Mouse (Mus musculus) hindbrain, embryonic 14.5 days (tissue): ENCODE data around the gene Tnrc6c. TPM values are rescaled to one million over a fixed set of nuclear protein-coding genes. Genes with fewer than 3 reads are reported as not detected.

Experiments used
- ATAC-seq: fragments of 200-750 bp; cut with Nextera tagmentation; 2 replicates; pipeline ENCODE4 v1.8.0; 2017; ENCODE audit warnings: moderate number of reproducible peaks, mild to moderate bottlenecking, moderate TSS enrichment, moderate library complexity; ENCODE audit not compliant: low FRiP score
- DNase-seq: peaks from one replicate; pipeline ENCODE4 v3.0.0-alpha.2; 2015; ENCODE audit warnings: low spot score
- H3K27ac ChIP-seq: fragments of 300-500 bp; sonication (generic); 2 replicates; pipeline ENCODE4 v1.5.1; 2014; ENCODE audit warnings: mild to moderate bottlenecking, moderate library complexity
- H3K27me3 ChIP-seq: fragments of 300-500 bp; sonication (generic); 2 replicates; pipeline ENCODE4 v1.6.1; 2014; ENCODE audit warnings: mild to moderate bottlenecking, low read length, mixed read lengths; ENCODE audit not compliant: control insufficient read depth, insufficient read depth
- H3K36me3 ChIP-seq: fragments of 300-500 bp; sonication (generic); replicated peaks from 2 replicates; pipeline ENCODE4 v1.6.1; 2014; ENCODE audit not compliant: control insufficient read depth, insufficient read depth
- H3K4me1 ChIP-seq: fragments of 300-500 bp; sonication (generic); replicated peaks from 2 replicates; pipeline ENCODE4 v1.6.1; 2014; ENCODE audit warnings: antibody characterized with exemption, low read length, mixed read lengths; ENCODE audit not compliant: control insufficient read depth, insufficient read depth
- H3K4me2 ChIP-seq: fragments of 300-500 bp; sonication (generic); replicated peaks from 2 replicates; pipeline ENCODE4 v1.6.1; 2014; ENCODE audit warnings: mild to moderate bottlenecking, moderate library complexity
- H3K4me3 ChIP-seq: fragments of 300-500 bp; sonication (generic); replicated peaks from 2 replicates; pipeline ENCODE4 v1.5.1; 2014; ENCODE audit warnings: mild to moderate bottlenecking, low read length
- H3K9ac ChIP-seq: fragments of 300-500 bp; sonication (generic); 2 replicates; pipeline ENCODE4 v1.6.1; 2014
- H3K9me3 ChIP-seq: fragments of 300-500 bp; sonication (generic); 2 replicates; pipeline ENCODE4 v1.6.1; 2016; ENCODE audit warnings: low read length; ENCODE audit not compliant: control insufficient read depth
- WGBS: fragments of 180-500 bp; shearing (Covaris S2); extraction: QIAGEN DNeasy Blood & Tissue Kit; methylation state at CpG from one replicate; pipeline ENCODE4 v1.1.7; 2014; 5-methylcytosine and 5-hydroxymethylcytosine counted together
- polyA plus RNA-seq: library from polyadenylated mRNA; unstranded; fragments of >200 nt; fragmentation: Nextera tagmentation; extraction: Ambion mirVana; gene quantifications from 2 replicates; pipeline ENCODE4 v1.2.1, GENCODE M21; 2014

Tnrc6c gene
- polyA plus RNA-seq, 1 experiment from 2014 or later: 25.1 TPM

DNA sequence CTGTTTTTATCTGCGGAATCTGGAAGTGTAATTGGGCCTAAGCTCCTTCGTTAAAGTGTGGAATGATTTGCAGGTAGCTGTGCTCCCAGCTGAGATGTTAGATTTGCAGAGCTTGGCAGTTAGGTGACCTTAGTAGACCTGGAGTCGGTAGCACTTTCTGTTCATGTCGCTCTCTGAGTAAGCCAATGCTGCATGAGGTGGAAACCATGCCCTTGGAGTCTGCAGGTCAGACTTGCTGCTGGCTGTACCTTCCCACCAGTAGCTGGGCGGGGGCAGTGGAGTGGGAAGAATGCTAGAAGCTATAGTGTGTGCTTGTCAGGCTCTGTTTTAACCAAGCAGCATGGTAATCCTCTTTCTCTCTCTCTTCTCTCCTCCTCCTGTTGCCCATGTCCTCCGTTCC lies 87.0 kb downstream of the Tnrc6c start:
- no peak overlapping the region for H3K4me2 ChIP-seq
- H3K27ac ChIP-seq: no peak overlapping the region
- 94% methylated on average over 6 of the region's 6 CpGs for WGBS
- no peaks in the 10 kb centered on the region for H3K4me1 ChIP-seq
- H3K9ac ChIP-seq: no peak overlapping the region
- DNase-seq (no peak), ATAC-seq (no peak)
- H3K27me3 ChIP-seq: no peaks in the 10 kb centered on the region
- H3K9me3 ChIP-seq: no peaks in the 10 kb centered on the region
- H3K36me3 ChIP-seq: peaks cover 100% of the 10 kb centered on the region
- H3K4me3 ChIP-seq: no peak overlapping the region

DNA sequence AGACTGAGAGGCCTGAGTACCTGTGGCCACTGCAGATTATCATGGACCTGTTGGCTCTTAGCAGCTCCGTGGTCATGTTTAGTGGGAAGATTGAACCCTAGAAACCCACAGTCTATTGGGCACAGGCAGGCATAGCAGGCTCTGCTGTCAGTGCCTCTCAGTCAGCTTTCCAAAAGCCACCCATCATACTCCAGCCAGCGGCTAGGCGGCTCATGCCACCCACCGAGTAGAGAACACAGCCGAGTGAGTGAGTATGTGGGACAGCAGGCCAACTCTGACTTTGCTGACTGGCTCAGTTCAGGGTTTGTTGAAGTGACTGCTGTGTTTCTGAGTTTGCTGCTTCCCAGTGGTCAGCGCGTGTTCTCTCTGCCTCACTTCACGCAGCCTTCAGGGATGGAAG lies 88.2 kb downstream of the Tnrc6c start:
- Histone ChIP-seq H3K9me3 (no peaks in the 10 kb centered on the region), H3K9ac (no peak overlapping the region), H3K4me2 (no peak overlapping the region), H3K27ac (no peak overlapping the region), H3K27me3 (no peaks in the 10 kb centered on the region), H3K4me3 (no peak overlapping the region), H3K36me3 (peaks cover 100% of the 10 kb centered on the region), H3K4me1 (no peaks in the 10 kb centered on the region)
- ATAC-seq: no peak
- WGBS: 87% methylated on average over 8 of the region's 8 CpGs
- DNase-seq: no peak

DNA sequence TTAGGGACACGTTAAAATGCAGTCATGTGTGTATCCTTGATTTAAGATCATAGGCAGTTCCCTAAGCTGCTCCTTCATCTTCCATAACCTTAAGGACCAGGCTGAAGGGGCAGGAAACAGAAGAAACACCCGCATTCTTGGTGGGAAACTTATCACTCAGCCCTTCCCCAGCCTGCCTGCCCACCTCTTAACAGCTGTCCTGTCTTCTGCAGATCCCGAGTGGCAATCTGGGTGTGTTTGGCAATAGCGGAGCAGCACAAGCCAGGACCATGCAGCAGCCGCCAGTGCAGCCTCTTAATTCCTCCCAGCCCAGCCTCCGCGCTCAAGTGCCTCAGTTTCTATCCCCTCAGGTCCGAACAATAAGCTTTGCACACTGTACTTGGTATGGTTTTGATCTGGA lies 88.6 kb downstream of the Tnrc6c start:
- no peaks in the 10 kb centered on the region for H3K4me1 ChIP-seq
- WGBS: 92% methylated on average over 8 of the region's 8 CpGs
- no peaks in the 10 kb centered on the region for H3K27me3 ChIP-seq
- ATAC-seq: no peak
- no peak for DNase-seq
- no peak overlapping the region for H3K4me2 ChIP-seq
- H3K9ac ChIP-seq: no peak overlapping the region
- no peaks in the 10 kb centered on the region for H3K9me3 ChIP-seq
- no peak overlapping the region for H3K4me3 ChIP-seq
- peaks cover 100% of the 10 kb centered on the region for H3K36me3 ChIP-seq
- no peak overlapping the region for H3K27ac ChIP-seq

DNA sequence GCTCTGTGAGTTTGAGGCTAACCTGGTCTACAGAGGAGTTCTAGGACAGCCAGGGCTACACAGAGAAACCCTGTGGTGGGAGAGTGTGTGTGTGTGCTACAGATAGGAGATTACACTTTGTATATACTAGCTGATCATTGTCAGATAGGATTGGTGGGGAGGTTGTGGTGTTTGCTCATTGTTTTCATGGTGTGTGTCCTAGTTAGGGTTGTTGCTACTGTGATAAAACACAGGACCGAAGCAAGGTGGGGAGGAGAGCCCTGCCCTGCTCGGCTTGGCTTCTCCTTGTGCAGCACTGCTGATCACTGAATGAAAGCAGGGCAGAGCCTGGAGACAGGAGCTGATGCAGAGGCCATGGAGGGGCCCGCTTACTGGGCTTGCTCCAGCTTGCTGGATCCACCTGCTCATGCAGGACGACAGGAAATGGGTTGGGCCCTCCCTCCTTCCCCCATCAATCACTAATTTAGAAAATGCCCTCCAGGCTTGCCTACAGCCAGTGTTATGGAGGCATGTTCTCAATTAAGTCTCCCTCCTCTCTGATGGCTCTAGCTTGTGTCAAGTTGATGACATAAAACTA lies 89.5 kb downstream of the Tnrc6c start:
- H3K9me3 ChIP-seq: no peaks in the 10 kb centered on the region
- DNase-seq (no peak), ATAC-seq (no peak)
- H3K4me1 ChIP-seq: no peaks in the 10 kb centered on the region
- H3K9ac ChIP-seq: no peak overlapping the region
- no peak overlapping the region for H3K27ac ChIP-seq
- no peak overlapping the region for H3K4me3 ChIP-seq
- peaks cover 100% of the 10 kb centered on the region for H3K36me3 ChIP-seq
- H3K27me3 ChIP-seq: no peaks in the 10 kb centered on the region
- WGBS: 65% methylated on average over 4 of the region's 4 CpGs
- no peak overlapping the region for H3K4me2 ChIP-seq

DNA sequence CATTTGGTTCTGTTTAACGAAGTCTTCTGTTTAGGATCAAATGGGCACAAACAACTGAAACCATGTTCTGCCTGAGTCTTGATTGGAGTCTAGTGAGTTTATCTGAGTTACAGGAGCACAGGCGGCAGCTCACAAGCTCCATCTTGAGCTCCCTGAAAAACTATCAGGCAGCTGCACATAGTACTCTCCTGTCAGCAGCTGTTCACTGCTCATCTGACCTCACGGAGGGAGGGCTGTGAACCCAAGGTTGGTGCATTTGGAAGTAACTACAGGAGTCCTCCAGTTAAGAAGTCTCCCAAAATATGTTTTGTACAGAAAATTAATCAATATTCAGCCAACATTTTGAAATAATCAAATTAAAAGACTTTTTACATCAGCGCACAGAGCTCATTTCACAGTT lies 94.5 kb downstream of the Tnrc6c start:
- no peaks in the 10 kb centered on the region for H3K27me3 ChIP-seq

DNA sequence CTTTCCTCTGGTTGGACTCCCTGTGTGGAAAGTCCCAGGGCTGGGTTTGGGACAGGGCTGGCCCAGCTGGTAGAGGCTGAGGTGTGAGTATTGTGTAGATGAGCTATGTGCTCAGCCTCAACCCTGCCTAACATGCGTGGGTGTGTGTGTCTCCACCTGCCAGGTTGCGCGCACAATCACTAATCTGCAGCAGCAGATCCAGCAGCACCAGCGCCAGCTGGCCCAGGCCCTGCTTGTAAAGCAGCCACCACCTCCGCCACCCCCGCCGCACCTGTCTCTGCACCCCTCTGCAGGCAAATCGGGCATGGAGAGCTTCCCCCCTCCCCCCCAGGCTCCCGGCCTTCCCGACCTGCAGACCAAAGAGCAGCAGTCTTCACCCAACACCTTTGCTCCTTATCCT lies 95.3 kb downstream of the Tnrc6c start:
- H3K36me3 ChIP-seq: peaks cover 100% of the 10 kb centered on the region
- ATAC-seq (no peak), DNase-seq (no peak)
- WGBS: 94% methylated on average over 10 of the region's 10 CpGs
- no peak overlapping the region for H3K4me3 ChIP-seq
- no peaks in the 10 kb centered on the region for H3K27me3 ChIP-seq
- no peak overlapping the region for H3K27ac ChIP-seq
- no peaks in the 10 kb centered on the region for H3K9me3 ChIP-seq
- H3K4me2 ChIP-seq: no peak overlapping the region
- H3K9ac ChIP-seq: no peak overlapping the region
- no peaks in the 10 kb centered on the region for H3K4me1 ChIP-seq

More for the DNA sequence above, 94.5 kb downstream of the Tnrc6c start:
- Histone ChIP-seq H3K4me1 (no peaks in the 10 kb centered on the region), H3K36me3 (peaks cover 100% of the 10 kb centered on the region), H3K4me3 (no peak overlapping the region), H3K9ac (no peak overlapping the region), H3K27ac (no peak overlapping the region), H3K4me2 (no peak overlapping the region), H3K9me3 (no peaks in the 10 kb centered on the region)
- DNase-seq (no peak), ATAC-seq (no peak)
- WGBS: 86% methylated on average over 4 of the region's 4 CpGs

DNA sequence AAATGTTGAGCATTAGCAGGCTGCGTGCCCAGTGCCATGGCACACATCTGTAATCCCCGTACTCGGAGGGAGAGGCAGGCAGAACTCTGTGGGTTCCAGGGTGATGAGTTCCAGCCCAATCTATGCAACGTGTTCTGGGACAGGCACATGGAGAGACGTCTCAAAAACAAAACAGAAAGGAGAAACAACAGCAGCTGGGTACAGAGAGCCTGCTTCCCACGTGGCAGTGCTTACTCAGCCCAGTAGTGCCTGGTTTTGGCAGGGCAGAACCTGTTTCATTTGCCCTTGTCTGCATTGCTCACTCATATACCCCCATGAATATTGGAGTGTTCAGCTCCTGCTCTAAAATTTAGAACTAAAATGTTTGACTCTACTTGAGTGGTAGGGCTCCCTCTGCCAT lies 97.5 kb downstream of the Tnrc6c start:
- H3K9ac ChIP-seq: no peak overlapping the region
- H3K27ac ChIP-seq: no peak overlapping the region
- no peaks in the 10 kb centered on the region for H3K9me3 ChIP-seq
- ATAC-seq: no peak
- H3K4me2 ChIP-seq: no peak overlapping the region
- H3K36me3 ChIP-seq: peaks cover 100% of the 10 kb centered on the region
- no peaks in the 10 kb centered on the region for H3K27me3 ChIP-seq
- DNase-seq: no peak
- H3K4me3 ChIP-seq: no peak overlapping the region
- H3K4me1 ChIP-seq: no peaks in the 10 kb centered on the region
- WGBS: 89% methylated on average over 6 of the region's 6 CpGs

DNA sequence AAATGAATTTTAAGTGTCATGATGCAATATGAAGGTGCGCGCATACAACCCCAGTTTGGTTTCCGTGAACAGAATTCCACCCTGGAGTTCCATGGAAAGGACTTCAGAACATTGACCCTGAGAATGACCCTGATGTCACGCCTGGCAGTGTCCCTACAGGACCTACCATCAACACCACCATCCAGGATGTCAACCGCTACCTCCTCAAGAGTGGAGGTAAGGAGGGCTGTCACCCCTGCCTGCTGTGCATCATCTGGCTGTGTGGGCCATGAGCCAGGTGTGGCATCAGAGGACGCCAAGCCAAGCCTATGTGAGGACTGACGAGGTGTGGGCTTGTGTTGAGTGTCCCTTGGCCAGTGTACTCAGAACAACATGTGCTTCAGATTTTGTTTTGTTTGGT lies 101.8 kb downstream of the Tnrc6c start:
- WGBS: 98% methylated on average over 7 of the region's 7 CpGs
- H3K27me3 ChIP-seq: no peaks in the 10 kb centered on the region
- DNase-seq: no peak
- H3K4me1 ChIP-seq: no peaks in the 10 kb centered on the region
- no peak overlapping the region for H3K4me2 ChIP-seq
- peaks cover 100% of the 10 kb centered on the region for H3K36me3 ChIP-seq
- no peak overlapping the region for H3K27ac ChIP-seq
- ATAC-seq: no peak
- H3K9ac ChIP-seq: no peak overlapping the region
- H3K4me3 ChIP-seq: no peak overlapping the region
- no peaks in the 10 kb centered on the region for H3K9me3 ChIP-seq

DNA sequence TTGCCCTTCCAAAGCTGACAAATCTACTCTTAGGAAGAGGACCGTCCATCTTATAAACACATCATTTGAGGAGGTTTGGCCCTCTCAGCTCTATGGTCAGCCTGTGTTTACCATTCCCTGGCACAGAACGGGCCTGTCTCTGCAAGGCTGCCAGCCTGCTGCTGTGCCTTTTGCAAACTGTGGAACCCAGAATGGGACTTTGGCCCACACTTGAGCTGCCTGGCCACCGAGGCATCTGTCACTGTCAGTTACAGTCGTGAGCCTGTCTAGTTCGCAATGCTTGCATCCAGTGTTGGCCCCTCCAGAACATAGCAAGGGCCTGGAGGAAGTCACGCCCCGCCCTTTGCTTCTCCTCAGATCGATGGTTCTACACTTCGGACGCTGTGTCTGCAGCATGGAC lies 105.2 kb downstream of the Tnrc6c start:
- 92% methylated on average over 10 of the region's 10 CpGs for WGBS
- no peak for DNase-seq
- no peak overlapping the region for H3K4me3 ChIP-seq
- no peak overlapping the region for H3K9ac ChIP-seq
- peaks cover 99% of the 10 kb centered on the region for H3K36me3 ChIP-seq
- no peaks in the 10 kb centered on the region for H3K9me3 ChIP-seq
- H3K4me1 ChIP-seq: no peaks in the 10 kb centered on the region
- no peaks in the 10 kb centered on the region for H3K27me3 ChIP-seq
- no peak overlapping the region for H3K4me2 ChIP-seq
- no peak for ATAC-seq
- H3K27ac ChIP-seq: no peak overlapping the region
